Mouse (Mus musculus) hindbrain, embryonic 12.5 days (tissue): ENCODE data around the gene Armh3. TPM values are rescaled to one million over a fixed set of nuclear protein-coding genes. Genes with fewer than 3 reads are reported as not detected.
"Not testable (repeated sequence)": the region's sequence is repeated elsewhere in the genome, so short reads cannot be mapped to it uniquely, and the experiment has no call there.

Source experiments
- ATAC-seq: fragments of 200-750 bp; cut with Nextera tagmentation; 2 replicates; pipeline ENCODE4 v1.8.0; 2017; ENCODE audit warnings: moderate TSS enrichment; ENCODE audit not compliant: low FRiP score
- H3K27ac ChIP-seq: fragments of 300-500 bp; sonication (generic); 2 replicates; pipeline ENCODE4 v1.5.1; 2016; ENCODE audit warnings: mild to moderate bottlenecking
- H3K27me3 ChIP-seq: fragments of 300-500 bp; sonication (generic); 2 replicates; pipeline ENCODE4 v1.6.1; 2016; ENCODE audit warnings: mild to moderate bottlenecking
- H3K36me3 ChIP-seq: fragments of 300-500 bp; sonication (generic); 2 replicates; pipeline ENCODE4 v1.6.1; 2016; ENCODE audit warnings: mild to moderate bottlenecking
- H3K4me1 ChIP-seq: fragments of 300-500 bp; sonication (generic); 2 replicates; pipeline ENCODE4 v1.6.1; 2016
- H3K4me2 ChIP-seq: fragments of 300-500 bp; sonication (generic); replicated peaks from 2 replicates; pipeline ENCODE4 v1.6.1; 2016; ENCODE audit warnings: mild to moderate bottlenecking
- H3K4me3 ChIP-seq: fragments of 300-500 bp; sonication (generic); 2 replicates; pipeline ENCODE4 v1.5.1; 2016; ENCODE audit warnings: mild to moderate bottlenecking
- H3K9ac ChIP-seq: fragments of 300-500 bp; sonication (generic); 2 replicates; pipeline ENCODE4 v1.6.1; 2016; ENCODE audit warnings: mild to moderate bottlenecking, moderate library complexity
- H3K9me3 ChIP-seq: fragments of 300-500 bp; sonication (generic); replicated peaks from 2 replicates; pipeline ENCODE4 v1.6.1; 2016; ENCODE audit warnings: mild to moderate bottlenecking
- WGBS: fragments of 180-500 bp; shearing (Covaris S2); methylation state at CpG from one replicate; pipeline ENCODE4 v1.1.7; 2016; 5-methylcytosine and 5-hydroxymethylcytosine counted together
- polyA plus RNA-seq: library from polyadenylated mRNA; unstranded; fragments of >200 nt; fragmentation: Nextera tagmentation; extraction: Ambion mirVana; gene quantifications from 2 replicates; pipeline ENCODE4 v1.2.1, GENCODE M21; 2016

The Armh3 gene
- polyA plus RNA-seq, 1 experiment from 2014 or later, result 21.3 TPM

- Histone ChIP-seq H3K4me2 (no peak overlapping the region), H3K9ac (no peak overlapping the region), H3K4me1 (peaks cover 18% of the 10 kb centered on the region), H3K36me3 (peaks cover 4% of the 10 kb centered on the region; the same call in 1 of the 2 replicates), H3K4me3 (no peak overlapping the region), H3K27ac (no peak overlapping the region), H3K27me3 (peaks cover 18% of the 10 kb centered on the region), H3K9me3 (peaks cover 6% of the 10 kb centered on the region; the same call in 1 of the 2 replicates)
- ATAC-seq, result no peak
- WGBS, result 65% methylated on average over 1 of the region's 1 CpGs
Measured at GRCm38 (mm10) chr19:45999378-45999777, 1.1 kb upstream of the Armh3 start.

- Histone ChIP-seq H3K4me2 (peak overlapping the region; percentile 73), H3K36me3 (peaks cover 4% of the 10 kb centered on the region; the same call in 1 of the 2 replicates), H3K9me3 (peaks cover 11% of the 10 kb centered on the region; the same call in 1 of the 2 replicates), H3K4me1 (peaks cover 12% of the 10 kb centered on the region), H3K4me3 (peak overlapping the region; percentile 88), H3K9ac (no peak overlapping the region; the same call in 1 of the 2 replicates), H3K27me3 (peaks cover 12% of the 10 kb centered on the region), H3K27ac (peak overlapping the region; percentile 96; the same call in 1 of the 2 replicates)
- no peak; the same call in 1 of the 2 replicates for ATAC-seq
- 15% methylated on average over 8 of the region's 8 CpGs for WGBS
Measured at GRCm38 (mm10) chr19:45998694-45999217, 468 bp upstream of the Armh3 start.

GRCm38 (mm10) chr19:45997365-45997764 is 923 bp downstream of the Armh3 start:
- Histone ChIP-seq H3K36me3 (peaks cover 4% of the 10 kb centered on the region; the same call in 1 of the 2 replicates), H3K4me3 (peak overlapping the region; percentile 88), H3K4me2 (peak overlapping the region; percentile 73), H3K9me3 (peaks cover 11% of the 10 kb centered on the region; the same call in 1 of the 2 replicates), H3K4me1 (peaks cover 3% of the 10 kb centered on the region; the same call in 1 of the 2 replicates), H3K27ac (peak overlapping the region; percentile 96; the same call in 1 of the 2 replicates), H3K27me3 (peaks cover 4% of the 10 kb centered on the region; the same call in 1 of the 2 replicates), H3K9ac (peak overlapping the region; percentile 80; the same call in 1 of the 2 replicates)
- no peak for ATAC-seq
- 70% methylated on average over 5 of the region's 5 CpGs for WGBS

- 96% methylated on average over 13 of the region's 13 CpGs for WGBS
- H3K4me1 ChIP-seq, result peaks cover 3% of the 10 kb centered on the region; the same call in 1 of the 2 replicates
- H3K9me3 ChIP-seq, result peaks cover 11% of the 10 kb centered on the region; the same call in 1 of the 2 replicates
- H3K4me2 ChIP-seq, result no peak overlapping the region
- H3K9ac ChIP-seq, result no peak overlapping the region
- H3K27me3 ChIP-seq, result no peaks in the 10 kb centered on the region
- peaks cover 4% of the 10 kb centered on the region; the same call in 1 of the 2 replicates for H3K36me3 ChIP-seq
- no peak overlapping the region for H3K4me3 ChIP-seq
- no peak overlapping the region for H3K27ac ChIP-seq
- no peak for ATAC-seq
Measured at GRCm38 (mm10) chr19:45993981-45994737, 4.1 kb downstream of the Armh3 start.

- 87% methylated on average over 6 of the region's 6 CpGs for WGBS
- H3K4me1 ChIP-seq, H3K4me3 ChIP-seq, H3K36me3 ChIP-seq, H3K27me3 ChIP-seq, H3K9ac ChIP-seq, H3K4me2 ChIP-seq, ATAC-seq, H3K27ac ChIP-seq: not testable (repeated sequence)
- peaks cover 11% of the 10 kb centered on the region; the same call in 1 of the 2 replicates for H3K9me3 ChIP-seq
Measured at GRCm38 (mm10) chr19:45993441-45993840, 4.8 kb downstream of the Armh3 start.

- ATAC-seq, result no peak
- 95% methylated on average over 3 of the region's 3 CpGs for WGBS
- Histone ChIP-seq H3K27me3 (no peaks in the 10 kb centered on the region), H3K4me1 (no peaks in the 10 kb centered on the region), H3K27ac (no peak overlapping the region), H3K9me3 (peaks cover 11% of the 10 kb centered on the region; the same call in 1 of the 2 replicates), H3K4me2 (no peak overlapping the region), H3K9ac (no peak overlapping the region), H3K4me3 (no peak overlapping the region), H3K36me3 (peaks cover 4% of the 10 kb centered on the region; the same call in 1 of the 2 replicates)
Measured at GRCm38 (mm10) chr19:45991171-45991570, 7.1 kb downstream of the Armh3 start.

GRCm38 (mm10) chr19:45988238-45988637 is 10.1 kb downstream of the Armh3 start:
- Histone ChIP-seq H3K36me3 (no peaks in the 10 kb centered on the region), H3K4me2 (no peak overlapping the region), H3K4me3 (no peak overlapping the region), H3K9ac (no peak overlapping the region), H3K27me3 (no peaks in the 10 kb centered on the region), H3K4me1 (no peaks in the 10 kb centered on the region), H3K9me3 (no peaks in the 10 kb centered on the region), H3K27ac (no peak overlapping the region)
- 98% methylated on average over 3 of the region's 3 CpGs for WGBS
- ATAC-seq, result no peak

GRCm38 (mm10) chr19:45984379-45984778 is 13.9 kb downstream of the Armh3 start:
- H3K9ac ChIP-seq, result no peak overlapping the region
- no peaks in the 10 kb centered on the region for H3K9me3 ChIP-seq
- H3K36me3 ChIP-seq, result no peaks in the 10 kb centered on the region
- H3K4me1 ChIP-seq, result no peaks in the 10 kb centered on the region
- ATAC-seq, result no peak
- H3K27me3 ChIP-seq, result no peaks in the 10 kb centered on the region
- no peak overlapping the region for H3K4me3 ChIP-seq
- no peak overlapping the region for H3K27ac ChIP-seq
- H3K4me2 ChIP-seq, result no peak overlapping the region

- H3K36me3 ChIP-seq, result peaks cover 31% of the 10 kb centered on the region
Measured at GRCm38 (mm10) chr19:45960770-45961169, 37.5 kb downstream of the Armh3 start.

GRCm38 (mm10) chr19:45956736-45957135 is 41.6 kb downstream of the Armh3 start:
- H3K36me3 ChIP-seq, result peaks cover 21% of the 10 kb centered on the region
- H3K4me2 ChIP-seq, result no peak overlapping the region
- H3K9me3 ChIP-seq, result no peaks in the 10 kb centered on the region
- H3K4me1 ChIP-seq, result 0 out of 2 replicates have a peak, but pooled peaks cover 3% of the 10 kb centered on the region
- no peak overlapping the region for H3K4me3 ChIP-seq
- H3K27me3 ChIP-seq, result no peaks in the 10 kb centered on the region
- 93% methylated on average over 7 of the region's 7 CpGs for WGBS
- H3K27ac ChIP-seq, result no peak overlapping the region
- ATAC-seq, result no peak
- H3K9ac ChIP-seq, result no peak overlapping the region

More at GRCm38 (mm10) chr19:45960770-45961169, 37.5 kb downstream of the Armh3 start:
- Histone ChIP-seq H3K9me3 (no peaks in the 10 kb centered on the region), H3K4me2 (no peak overlapping the region), H3K27ac (no peak overlapping the region), H3K4me3 (no peak overlapping the region), H3K4me1 (0 out of 2 replicates have a peak, but pooled peaks cover 3% of the 10 kb centered on the region), H3K27me3 (no peaks in the 10 kb centered on the region), H3K9ac (no peak overlapping the region)
- no peak for ATAC-seq
- WGBS, result 30% methylated on average over 5 of the region's 5 CpGs

GRCm38 (mm10) chr19:45953286-45953685 is 45.0 kb downstream of the Armh3 start:
- H3K36me3 ChIP-seq, result peaks cover 28% of the 10 kb centered on the region
- H3K9ac ChIP-seq, result no peak overlapping the region
- no peak overlapping the region for H3K4me2 ChIP-seq
- no peaks in the 10 kb centered on the region for H3K27me3 ChIP-seq
- no peak for ATAC-seq
- H3K27ac ChIP-seq, result no peak overlapping the region
- no peak overlapping the region for H3K4me3 ChIP-seq
- H3K4me1 ChIP-seq, result no peaks in the 10 kb centered on the region
- H3K9me3 ChIP-seq, result no peaks in the 10 kb centered on the region
- 10% methylated on average over 3 of the region's 3 CpGs for WGBS

GRCm38 (mm10) chr19:45949236-45949635 is 49.1 kb downstream of the Armh3 start:
- H3K9me3 ChIP-seq, result no peaks in the 10 kb centered on the region
- H3K9ac ChIP-seq, result no peak overlapping the region
- no peak overlapping the region for H3K4me2 ChIP-seq
- peaks cover 28% of the 10 kb centered on the region for H3K36me3 ChIP-seq
- no peak for ATAC-seq
- WGBS, result 92% methylated on average over 6 of the region's 6 CpGs
- H3K27me3 ChIP-seq, result no peaks in the 10 kb centered on the region
- no peak overlapping the region for H3K27ac ChIP-seq
- H3K4me3 ChIP-seq, result no peak overlapping the region
- H3K4me1 ChIP-seq, result no peaks in the 10 kb centered on the region
